Mouse (Mus musculus): ENCODE results near the gene Bicd2. TPM values are rescaled to one million over a fixed set of nuclear protein-coding genes. Genes with fewer than 3 reads are reported as not detected.

Gene Bicd2
- polyA plus RNA-seq, 1 experiment from 2014 or later: 32.5 TPM

GRCm38 (mm10) chr13:49435745-49436144, 94.4 kb downstream of the Bicd2 start:
- TF ChIP-seq EP300 (IDR thresholded peaks at IDR 0.05): no peak
- TF ChIP-seq CTCF (IDR thresholded peaks at IDR 0.05): no peak
- H3K36me3 ChIP-seq (ENCODE audit: insufficient read depth, low read length): 0 out of 2 replicates have a peak, but pooled peaks cover 14% of the 10 kb centered on the region
- no peaks in the 10 kb centered on the region for H3K4me1 ChIP-seq (ENCODE audit: insufficient read depth, low read depth, low read length)
- no peak overlapping the region for H3K4me3 ChIP-seq (ENCODE audit: low read depth, low read length)
- H3K4me2 ChIP-seq (replicated peaks; ENCODE audit: low read depth, low read length): no peak overlapping the region
- 72% methylated on average over 1 of the region's 1 CpGs for whole genome bisulfite sequencing
- 0 out of 2 replicates have a peak overlapping the region, but pooled peaks have one; percentile 26 for H3K27ac ChIP-seq (ENCODE audit: low read length)
- ATAC-seq (no peak), DNase-seq (ENCODE audit: low spot score) (no peak)
- H3K9me3 ChIP-seq (ENCODE audit: low read length): no peaks in the 10 kb centered on the region
- H3K27me3 ChIP-seq (replicated peaks; ENCODE audit: insufficient read depth, low read length): no peaks in the 10 kb centered on the region
- no peak overlapping the region for H3K9ac ChIP-seq (replicated peaks; ENCODE audit: low read depth)

GRCm38 (mm10) chr13:49436170-49436569, 94.8 kb downstream of the Bicd2 start:
- Histone ChIP-seq H3K27ac (ENCODE audit: low read length) (0 out of 2 replicates have a peak overlapping the region, but pooled peaks have one; percentile 26), H3K27me3 (replicated peaks; ENCODE audit: insufficient read depth, low read length) (no peaks in the 10 kb centered on the region), H3K36me3 (ENCODE audit: insufficient read depth, low read length) (0 out of 2 replicates have a peak, but pooled peaks cover 14% of the 10 kb centered on the region), H3K4me3 (ENCODE audit: low read depth, low read length) (no peak overlapping the region), H3K4me1 (ENCODE audit: insufficient read depth, low read depth, low read length) (no peaks in the 10 kb centered on the region), H3K9me3 (ENCODE audit: low read length) (no peaks in the 10 kb centered on the region), H3K9ac (replicated peaks; ENCODE audit: low read depth) (no peak overlapping the region), H3K4me2 (replicated peaks; ENCODE audit: low read depth, low read length) (no peak overlapping the region)
- ATAC-seq: peak; percentile 37; the same call in 1 of the 2 replicates
- 68% methylated on average over 4 of the region's 4 CpGs for WGBS
- no peak for TF ChIP-seq CTCF (IDR thresholded peaks at IDR 0.05)
- TF ChIP-seq EP300 (IDR thresholded peaks at IDR 0.05): no peak
- DNase-seq (ENCODE audit: low spot score): peak; percentile 41

Other genes starting within 250 kb of the Bicd2 start
- 0.36 and 0.39 TPM in 2 replicates for gene Wnk2, start 193.6 kb upstream of the Bicd2 start, polyA plus RNA-seq (2015; fragmentation: Nextera tagmentation; extraction: Ambion mirVana)
- gene Ninj1, start 154.1 kb upstream of the Bicd2 start, polyA plus RNA-seq (2015; fragmentation: Nextera tagmentation; extraction: Ambion mirVana): 66.3 and 72.0 TPM in 2 replicates
- gene Card19, start 125.5 kb upstream of the Bicd2 start, polyA plus RNA-seq (2015; fragmentation: Nextera tagmentation; extraction: Ambion mirVana): 90.4 and 112 TPM in 2 replicates
- gene Susd3, start 92.9 kb upstream of the Bicd2 start, polyA plus RNA-seq (2015; fragmentation: Nextera tagmentation; extraction: Ambion mirVana): 2.5 TPM in 2 replicates
- gene Fgd3, start 21.3 kb upstream of the Bicd2 start, polyA plus RNA-seq (2015; fragmentation: Nextera tagmentation; extraction: Ambion mirVana): 0.37 and 0.56 TPM in 2 replicates
- gene Ippk, start 79.7 kb downstream of the Bicd2 start, polyA plus RNA-seq (2015; fragmentation: Nextera tagmentation; extraction: Ambion mirVana): 12.0 and 12.6 TPM in 2 replicates
- 0.35 and 0.49 TPM in 2 replicates for gene Tes3-ps, start 151.7 kb downstream of the Bicd2 start, polyA plus RNA-seq (2015; fragmentation: Nextera tagmentation; extraction: Ambion mirVana)
- gene Ecm2, start 163.2 kb downstream of the Bicd2 start, polyA plus RNA-seq (2015; fragmentation: Nextera tagmentation; extraction: Ambion mirVana): 3.1 and 3.6 TPM in 2 replicates
- gene Aspn, start 202.9 kb downstream of the Bicd2 start, polyA plus RNA-seq (2015; fragmentation: Nextera tagmentation; extraction: Ambion mirVana): 102 and 115 TPM in 2 replicates
- gene Omd, start 240.9 kb downstream of the Bicd2 start, polyA plus RNA-seq (2015; fragmentation: Nextera tagmentation; extraction: Ambion mirVana): 0.54 and 0.74 TPM in 2 replicates

Measured in lung, postnatal 0 days (tissue).